Mouse (Mus musculus): Measurements from ENCODE around the gene Ddx39b. TPM values are rescaled to one million over a fixed set of nuclear protein-coding genes. Genes with fewer than 3 reads are reported as not detected.
A peak's percentile ranks its signal among the peaks of the same experiment; 100 is the strongest.
"Not testable (repeated sequence)": the region's sequence is repeated elsewhere in the genome, so short reads cannot be mapped to it uniquely, and the experiment has no call there.

The Ddx39b gene
- polyA plus RNA-seq, 1 experiment from 2014 or later: 467 TPM

GRCm38 (mm10) chr17:35225456-35225855 is 16.1 kb upstream of the Ddx39b start:
- ATAC-seq (ENCODE audit: insufficient number of reproducible peaks, insufficient read depth, low FRiP score, low read depth): no peak
- WGBS: 86% methylated on average over 5 of the region's 5 CpGs
- Histone ChIP-seq H3K36me3 (ENCODE audit: control insufficient read depth, insufficient read depth, low read length) (peaks cover 7% of the 10 kb centered on the region), H3K4me2 (replicated peaks; ENCODE audit: low read depth, low read length) (no peak overlapping the region), H3K4me1 (ENCODE audit: control insufficient read depth, insufficient read depth, low read length) (peaks cover 10% of the 10 kb centered on the region; the same call in 1 of the 2 replicates), H3K4me3 (ENCODE audit: low read depth, low read length) (no peak overlapping the region), H3K27me3 (ENCODE audit: control insufficient read depth, insufficient read depth, low read length) (no peaks in the 10 kb centered on the region), H3K9me3 (ENCODE audit: control insufficient read depth, low read depth, low read length) (no peaks in the 10 kb centered on the region), H3K27ac (ENCODE audit: low read length) (no peak overlapping the region), H3K9ac (replicated peaks; ENCODE audit: low read depth, low read length) (no peak overlapping the region)

GRCm38 (mm10) chr17:35226561-35227046 is 14.9 kb upstream of the Ddx39b start:
- Histone ChIP-seq H3K4me2 (replicated peaks; ENCODE audit: low read depth, low read length) (no peak overlapping the region), H3K27ac (ENCODE audit: low read length) (no peak overlapping the region), H3K27me3 (ENCODE audit: control insufficient read depth, insufficient read depth, low read length) (no peaks in the 10 kb centered on the region), H3K4me3 (ENCODE audit: low read depth, low read length) (no peak overlapping the region), H3K4me1 (ENCODE audit: control insufficient read depth, insufficient read depth, low read length) (peaks cover 15% of the 10 kb centered on the region; the same call in 1 of the 2 replicates), H3K9me3 (ENCODE audit: control insufficient read depth, low read depth, low read length) (no peaks in the 10 kb centered on the region), H3K9ac (replicated peaks; ENCODE audit: low read depth, low read length) (no peak overlapping the region), H3K36me3 (ENCODE audit: control insufficient read depth, insufficient read depth, low read length) (peaks cover 15% of the 10 kb centered on the region)
- ATAC-seq (ENCODE audit: insufficient number of reproducible peaks, insufficient read depth, low FRiP score, low read depth): no peak
- WGBS: 86% methylated on average over 14 of the region's 14 CpGs

GRCm38 (mm10) chr17:35231022-35231421 is 10.5 kb upstream of the Ddx39b start:
- Histone ChIP-seq H3K27ac (ENCODE audit: low read length) (no peak overlapping the region), H3K4me2 (replicated peaks; ENCODE audit: low read depth, low read length) (no peak overlapping the region), H3K4me3 (ENCODE audit: low read depth, low read length) (no peak overlapping the region), H3K36me3 (ENCODE audit: control insufficient read depth, insufficient read depth, low read length) (peaks cover 11% of the 10 kb centered on the region; the same call in 1 of the 2 replicates), H3K4me1 (ENCODE audit: control insufficient read depth, insufficient read depth, low read length) (peaks cover 38% of the 10 kb centered on the region), H3K27me3 (ENCODE audit: control insufficient read depth, insufficient read depth, low read length) (no peaks in the 10 kb centered on the region), H3K9ac (replicated peaks; ENCODE audit: low read depth, low read length) (no peak overlapping the region), H3K9me3 (ENCODE audit: control insufficient read depth, low read depth, low read length) (no peaks in the 10 kb centered on the region)
- 93% methylated on average over 10 of the region's 10 CpGs for WGBS
- ATAC-seq (ENCODE audit: insufficient number of reproducible peaks, insufficient read depth, low FRiP score, low read depth): no peak

GRCm38 (mm10) chr17:35232043-35232442 is 9.5 kb upstream of the Ddx39b start:
- WGBS: 17% methylated on average over 12 of the region's 12 CpGs
- Histone ChIP-seq H3K4me2 (replicated peaks; ENCODE audit: low read depth, low read length) (no peak overlapping the region), H3K27me3 (ENCODE audit: control insufficient read depth, insufficient read depth, low read length) (no peaks in the 10 kb centered on the region), H3K9me3 (ENCODE audit: control insufficient read depth, low read depth, low read length) (no peaks in the 10 kb centered on the region), H3K4me1 (ENCODE audit: control insufficient read depth, insufficient read depth, low read length) (peaks cover 38% of the 10 kb centered on the region), H3K9ac (replicated peaks; ENCODE audit: low read depth, low read length) (no peak overlapping the region), H3K36me3 (ENCODE audit: control insufficient read depth, insufficient read depth, low read length) (peaks cover 11% of the 10 kb centered on the region; the same call in 1 of the 2 replicates), H3K27ac (ENCODE audit: low read length) (0 out of 2 replicates have a peak overlapping the region, but pooled peaks have one; percentile 82), H3K4me3 (ENCODE audit: low read depth, low read length) (no peak overlapping the region)
- ATAC-seq (ENCODE audit: insufficient number of reproducible peaks, insufficient read depth, low FRiP score, low read depth): no peak

- no peak overlapping the region for H3K4me3 ChIP-seq (ENCODE audit: low read depth, low read length)
- no peak for ATAC-seq (ENCODE audit: insufficient number of reproducible peaks, insufficient read depth, low FRiP score, low read depth)
- peak overlapping the region; percentile 82; the same call in 1 of the 2 replicates for H3K27ac ChIP-seq (ENCODE audit: low read length)
- no peak overlapping the region; the same call in 1 of the 2 replicates for H3K9ac ChIP-seq (replicated peaks; ENCODE audit: low read depth, low read length)
- H3K4me2 ChIP-seq (replicated peaks; ENCODE audit: low read depth, low read length): no peak overlapping the region
- peaks cover 11% of the 10 kb centered on the region; the same call in 1 of the 2 replicates for H3K36me3 ChIP-seq (ENCODE audit: control insufficient read depth, insufficient read depth, low read length)
- H3K9me3 ChIP-seq (ENCODE audit: control insufficient read depth, low read depth, low read length): no peaks in the 10 kb centered on the region
- peaks cover 38% of the 10 kb centered on the region for H3K4me1 ChIP-seq (ENCODE audit: control insufficient read depth, insufficient read depth, low read length)
- 73% methylated on average over 5 of the region's 5 CpGs for WGBS
- no peaks in the 10 kb centered on the region for H3K27me3 ChIP-seq (ENCODE audit: control insufficient read depth, insufficient read depth, low read length)
Measured at GRCm38 (mm10) chr17:35232659-35233058, 8.9 kb upstream of the Ddx39b start.

GRCm38 (mm10) chr17:35233114-35233980 is 8.2 kb upstream of the Ddx39b start, which contains the start of gene Atp6v1g2:
Atp6v1g2 (plus strand) TSS chr17:35233660.
- Histone ChIP-seq H3K4me2 (replicated peaks; ENCODE audit: low read depth, low read length) (peak within 1 kb of the TSS; percentile 74), H3K36me3 (ENCODE audit: control insufficient read depth, insufficient read depth, low read length) (peaks cover 11% of the 10 kb centered on the region; the same call in 1 of the 2 replicates), H3K27ac (ENCODE audit: low read length) (peak within 1 kb of the TSS; percentile 98), H3K4me3 (ENCODE audit: low read depth, low read length) (peak within 1 kb of the TSS; percentile 51), H3K9me3 (ENCODE audit: control insufficient read depth, low read depth, low read length) (no peaks in the 10 kb centered on the region), H3K27me3 (ENCODE audit: control insufficient read depth, insufficient read depth, low read length) (no peaks in the 10 kb centered on the region), H3K4me1 (ENCODE audit: control insufficient read depth, insufficient read depth, low read length) (peaks cover 38% of the 10 kb centered on the region), H3K9ac (replicated peaks; ENCODE audit: low read depth, low read length) (peak within 1 kb of the TSS; percentile 81; the same call in 1 of the 2 replicates)
- no peak for ATAC-seq (ENCODE audit: insufficient number of reproducible peaks, insufficient read depth, low FRiP score, low read depth)
- WGBS: 46% methylated on average over 18 of the region's 18 CpGs

- ATAC-seq (ENCODE audit: insufficient number of reproducible peaks, insufficient read depth, low FRiP score, low read depth); H3K9me3 ChIP-seq (ENCODE audit: control insufficient read depth, low read depth, low read length); H3K27me3 ChIP-seq (ENCODE audit: control insufficient read depth, insufficient read depth, low read length); H3K36me3 ChIP-seq (ENCODE audit: control insufficient read depth, insufficient read depth, low read length); H3K9ac ChIP-seq (replicated peaks; ENCODE audit: low read depth, low read length): not testable (repeated sequence)
- H3K4me1 ChIP-seq (ENCODE audit: control insufficient read depth, insufficient read depth, low read length): peaks cover 37% of the 10 kb centered on the region
- H3K4me3 ChIP-seq (ENCODE audit: low read depth, low read length): peak overlapping the region; percentile 51; the same call in 1 of the 2 replicates
- peak overlapping the region; percentile 82 for H3K27ac ChIP-seq (ENCODE audit: low read length)
- WGBS: 76% methylated on average over 7 of the region's 7 CpGs
- H3K4me2 ChIP-seq (replicated peaks; ENCODE audit: low read depth, low read length): peak overlapping the region; percentile 74
Measured at GRCm38 (mm10) chr17:35234090-35234489, 7.5 kb upstream of the Ddx39b start.

- H3K9ac ChIP-seq (replicated peaks; ENCODE audit: low read depth, low read length): peak overlapping the region; percentile 81
- H3K27me3 ChIP-seq (ENCODE audit: control insufficient read depth, insufficient read depth, low read length): no peaks in the 10 kb centered on the region
- H3K36me3 ChIP-seq (ENCODE audit: control insufficient read depth, insufficient read depth, low read length): peaks cover 9% of the 10 kb centered on the region; the same call in 1 of the 2 replicates
- peak overlapping the region; percentile 98 for H3K27ac ChIP-seq (ENCODE audit: low read length)
- peaks cover 31% of the 10 kb centered on the region for H3K4me1 ChIP-seq (ENCODE audit: control insufficient read depth, insufficient read depth, low read length)
- peak overlapping the region; percentile 51 for H3K4me3 ChIP-seq (ENCODE audit: low read depth, low read length)
- no peaks in the 10 kb centered on the region for H3K9me3 ChIP-seq (ENCODE audit: control insufficient read depth, low read depth, low read length)
- H3K4me2 ChIP-seq (replicated peaks; ENCODE audit: low read depth, low read length): peak overlapping the region; percentile 74
- ATAC-seq (ENCODE audit: insufficient number of reproducible peaks, insufficient read depth, low FRiP score, low read depth): no peak
- 6% methylated on average over 31 of the region's 31 CpGs for WGBS
Measured at GRCm38 (mm10) chr17:35234903-35235302, 6.6 kb upstream of the Ddx39b start.
